Mouse (Mus musculus) kidney, adult 2 months (tissue): ENCODE data around the gene Obp2a.

Experiments used
- CTCF ChIP-seq: fragments of 200-500 bp; conservative IDR thresholded peaks from 2 replicates; pipeline ENCODE4 v1.5.1; 2011; ENCODE audit warnings: low read depth, mild to moderate bottlenecking, control low read depth, low read length, moderate library complexity, mixed read lengths; ENCODE audit not compliant: insufficient read depth, insufficient read length
- POLR2A ChIP-seq: fragments of 200-500 bp; IDR thresholded peaks from one replicate; pipeline ENCODE4 v1.6.1; 2011; ENCODE audit warnings: low read depth, low read length, control low read depth

DNA sequence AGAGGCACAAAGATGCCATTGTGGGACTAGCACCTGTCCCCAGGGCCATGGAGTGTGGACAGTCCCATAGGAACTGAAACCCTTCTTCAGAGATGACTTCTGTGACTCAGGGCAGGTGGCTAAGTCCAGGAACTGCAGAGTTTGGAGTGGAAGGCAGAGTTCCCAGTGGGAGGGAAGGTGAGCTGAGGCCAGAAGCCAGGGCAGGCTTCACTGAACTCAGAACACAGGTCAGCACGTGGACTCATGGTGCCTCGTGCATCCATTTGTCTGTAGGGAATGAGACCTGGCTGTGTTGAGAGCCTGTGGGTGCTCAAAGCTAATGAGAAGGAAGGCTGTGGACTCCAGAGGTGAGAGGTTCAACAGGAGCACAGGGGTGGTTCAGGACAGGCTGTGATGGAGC is 1.1 kb upstream of the Obp2a start:
- TF ChIP-seq CTCF, result no peak
- no peak for TF ChIP-seq POLR2A
